9 mouse cellular contexts compared by ENCODE assay signal in genomic region chrY:90740013-90740561, GRCm38 (mm10). TPM values are rescaled to one million over a fixed set of nuclear protein-coding genes. Genes with fewer than 3 reads are reported as not detected.
DNase-seq lines count a peak whose midpoint lies in the region; ATAC-seq lines count a peak whose summit lies in the region.
"Had no signal": no experiment of that assay in that cellular context is flagged by ENCODE, and none has a peak within 500 bp of the region (broad histone marks: within the 10 kb centered on the region; RNA-seq: fewer than 3 reads in every experiment).

No protein-coding gene starts in this region.

- no peak overlapping the region for H3K9ac ChIP-seq in embryonic facial prominence, embryonic 13.5 days
- no peak overlapping the region for H3K9ac ChIP-seq in hindbrain, embryonic 14.5 days
- H3K9ac ChIP-seq in lung, embryonic 16.5 days (ENCODE audit: low read length), result no peak overlapping the region
- H3K9ac ChIP-seq: hindbrain, embryonic 15.5 days had no signal

- no peak overlapping the region for H3K4me2 ChIP-seq in embryonic facial prominence, embryonic 13.5 days
- H3K4me2 ChIP-seq in hindbrain, embryonic 14.5 days (replicated peaks), result no peak overlapping the region
- no peak overlapping the region for H3K4me2 ChIP-seq in lung, embryonic 16.5 days (ENCODE audit: low read depth, low read length)
- H3K4me2 ChIP-seq: hindbrain, embryonic 15.5 days had no signal

- no peaks in the 10 kb centered on the region for H3K27me3 ChIP-seq in embryonic facial prominence, embryonic 13.5 days
- H3K27me3 ChIP-seq in hindbrain, embryonic 14.5 days (ENCODE audit: control insufficient read depth, insufficient read depth, low read length), result no peaks in the 10 kb centered on the region
- H3K27me3 ChIP-seq in lung, embryonic 16.5 days (ENCODE audit: control insufficient read depth, insufficient read depth, low read depth, low read length), result no peaks in the 10 kb centered on the region
- H3K27me3 ChIP-seq: hindbrain, embryonic 15.5 days had no signal

- WGBS in embryonic facial prominence, embryonic 13.5 days, result 48% methylated on average over 14 of the region's 14 CpGs
- WGBS in hindbrain, embryonic 14.5 days, result 64% methylated on average over 14 of the region's 14 CpGs
- 43% methylated on average over 14 of the region's 14 CpGs for WGBS in lung, embryonic 16.5 days

- no peak overlapping the region for H3K4me3 ChIP-seq in embryonic facial prominence, embryonic 13.5 days
- H3K4me3 ChIP-seq in hindbrain, embryonic 14.5 days (replicated peaks; ENCODE audit: low read length), result no peak overlapping the region
- no peak overlapping the region for H3K4me3 ChIP-seq in lung, embryonic 16.5 days (ENCODE audit: low read length)
- H3K4me3 ChIP-seq: hindbrain, embryonic 15.5 days had no signal

- peaks cover 47% of the 10 kb centered on the region for H3K36me3 ChIP-seq in embryonic facial prominence, embryonic 13.5 days
- peaks cover 46% of the 10 kb centered on the region for H3K36me3 ChIP-seq in hindbrain, embryonic 14.5 days (replicated peaks; ENCODE audit: control insufficient read depth, insufficient read depth)
- H3K36me3 ChIP-seq in lung, embryonic 16.5 days (ENCODE audit: control insufficient read depth, insufficient read depth, low read length), result peaks cover 38% of the 10 kb centered on the region

- DNase-seq in cerebellum, adult 11 months, result peak; percentile 42
- DNase-seq in cerebellum, adult 8-10 months, result no peak
- peak; percentile 28 for DNase-seq in right cerebral cortex, adult 18-20 months
- DNase-seq in right cerebral cortex, postnatal 36 days (ENCODE audit: low spot score in 2 of 2), result no peak
- peak; percentile 65 for DNase-seq in hindbrain, embryonic 14.5 days (ENCODE audit: low spot score)
- DNase-seq in spleen, postnatal 10 days (ENCODE audit: low spot score in 2 of 2), result peak; percentile 36 to 64

- H3K27ac ChIP-seq in embryonic facial prominence, embryonic 13.5 days, result no peak overlapping the region
- H3K27ac ChIP-seq in hindbrain, embryonic 14.5 days, result no peak overlapping the region
- no peak overlapping the region for H3K27ac ChIP-seq in lung, embryonic 16.5 days (ENCODE audit: low read length)
- H3K27ac ChIP-seq: hindbrain, embryonic 15.5 days had no signal

- H3K9me3 ChIP-seq in embryonic facial prominence, embryonic 13.5 days, result peaks cover 45% of the 10 kb centered on the region
- H3K9me3 ChIP-seq in hindbrain, embryonic 14.5 days (ENCODE audit: control insufficient read depth, low read length), result peaks cover 67% of the 10 kb centered on the region
- H3K9me3 ChIP-seq in lung, embryonic 16.5 days (ENCODE audit: control insufficient read depth, low read length), result peaks cover 43% of the 10 kb centered on the region

- ATAC-seq in embryonic facial prominence, embryonic 13.5 days (ENCODE audit: insufficient number of reproducible peaks, insufficient read depth, low FRiP score, low TSS enrichment, low read depth), result peak; percentile 8; the same call in 1 of the 2 replicates
- 0 out of 2 replicates have a peak, but pooled peaks have one; percentile 1 for ATAC-seq in hindbrain, embryonic 14.5 days (ENCODE audit: low FRiP score)
- ATAC-seq in lung, embryonic 16.5 days (ENCODE audit: low read depth), result peak; percentile 6; the same call in 1 of the 2 replicates

- no peaks in the 10 kb centered on the region for H3K4me1 ChIP-seq in embryonic facial prominence, embryonic 13.5 days
- no peaks in the 10 kb centered on the region for H3K4me1 ChIP-seq in hindbrain, embryonic 14.5 days (replicated peaks; ENCODE audit: control insufficient read depth, insufficient read depth, low read length)
- H3K4me1 ChIP-seq in lung, embryonic 16.5 days (replicated peaks; ENCODE audit: control insufficient read depth, insufficient read depth, low read length), result no peaks in the 10 kb centered on the region
- H3K4me1 ChIP-seq: hindbrain, embryonic 15.5 days had no signal

RNA-seq across cellular contexts. Expression of gene Gm21860, which starts 14.5 kb away (rescaled TPM):
- not detected in 2 replicates for polyA plus RNA-seq in embryonic facial prominence, embryonic 13.5 days (2015; fragmentation: Nextera tagmentation; extraction: Ambion mirVana)
- polyA plus RNA-seq in hindbrain, embryonic 14.5 days (2014; fragmentation: Nextera tagmentation; extraction: Ambion mirVana), result not detected in 2 replicates
- polyA plus RNA-seq in lung, embryonic 16.5 days (2015; fragmentation: Nextera tagmentation; extraction: Ambion mirVana), result not detected in 2 replicates
- polyA plus RNA-seq: hindbrain, embryonic 15.5 days had no signal

RNA-seq across cellular contexts. Expression of gene Gm47283, which starts 44.5 kb away (rescaled TPM):
- not detected in 2 replicates for polyA plus RNA-seq in embryonic facial prominence, embryonic 13.5 days (2015; fragmentation: Nextera tagmentation; extraction: Ambion mirVana)
- polyA plus RNA-seq in hindbrain, embryonic 14.5 days (2014; fragmentation: Nextera tagmentation; extraction: Ambion mirVana), result not detected in 2 replicates
- polyA plus RNA-seq in lung, embryonic 16.5 days (2015; fragmentation: Nextera tagmentation; extraction: Ambion mirVana), result not detected in 2 replicates
- polyA plus RNA-seq: hindbrain, embryonic 15.5 days had no signal

Comparison
In these comparisons a context has a peak if more than half of its experiments do, and no peak if none do; other contexts are left out.
1. DNase-seq: peak in cerebellum, adult 11 months (single experiment), right cerebral cortex, adult 18-20 months (single experiment), hindbrain, embryonic 14.5 days (single experiment) and spleen, postnatal 10 days (2 of 2); none in cerebellum, adult 8-10 months (single experiment) and right cerebral cortex, postnatal 36 days (0 of 2).
2. Peak in every context shown above with its lines, with median percentiles within 50 percentile points of each other: ATAC-seq.